Mouse (Mus musculus) layer of hippocampus, postnatal 36 days (tissue): ENCODE data around the gene Wdr86. TPM values are rescaled to one million over a fixed set of nuclear protein-coding genes. Genes with fewer than 3 reads are reported as not detected.
"Not testable (repeated sequence)": the region's sequence is repeated elsewhere in the genome, so short reads cannot be mapped to it uniquely, and the experiment has no call there.

Experiments used
- DNase-seq, 2 experiments: peaks; one replicate each; pipeline ENCODE4 v3.0.0; 2022
- total RNA-seq, 2 experiments: library from RNA; stranded (reverse); gene quantifications; 2 replicates each; pipeline ENCODE4 v1.2.3; 2021

Wdr86 gene
- total RNA-seq = 1 to 10 TPM in 1 of 2 experiments, under 1 TPM in 1; 0.22 to 1.5 TPM

DNA sequence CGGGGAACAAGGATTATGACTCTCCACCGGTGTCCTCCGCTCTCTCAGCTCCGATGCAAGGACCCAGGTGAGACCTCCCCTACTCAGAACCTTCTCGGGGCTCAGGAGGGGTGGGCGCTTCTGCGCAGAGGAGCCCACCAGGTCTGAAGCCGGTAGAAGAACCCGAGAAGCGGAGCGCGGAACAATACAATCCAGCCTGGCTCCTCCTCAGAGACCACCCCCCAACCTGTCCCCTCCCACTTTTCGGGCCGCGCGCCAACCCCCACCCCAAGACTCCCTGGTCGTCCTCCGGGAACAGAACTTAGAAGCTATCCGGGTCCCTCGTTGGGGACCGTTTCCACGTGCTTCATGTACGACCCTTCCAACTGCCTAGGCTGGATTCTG lies at the start of gene Wdr86:
Wdr86 (minus strand) TSS at position 240 of the 384 bp plus-strand sequence.
- DNase-seq = no peak

DNA sequence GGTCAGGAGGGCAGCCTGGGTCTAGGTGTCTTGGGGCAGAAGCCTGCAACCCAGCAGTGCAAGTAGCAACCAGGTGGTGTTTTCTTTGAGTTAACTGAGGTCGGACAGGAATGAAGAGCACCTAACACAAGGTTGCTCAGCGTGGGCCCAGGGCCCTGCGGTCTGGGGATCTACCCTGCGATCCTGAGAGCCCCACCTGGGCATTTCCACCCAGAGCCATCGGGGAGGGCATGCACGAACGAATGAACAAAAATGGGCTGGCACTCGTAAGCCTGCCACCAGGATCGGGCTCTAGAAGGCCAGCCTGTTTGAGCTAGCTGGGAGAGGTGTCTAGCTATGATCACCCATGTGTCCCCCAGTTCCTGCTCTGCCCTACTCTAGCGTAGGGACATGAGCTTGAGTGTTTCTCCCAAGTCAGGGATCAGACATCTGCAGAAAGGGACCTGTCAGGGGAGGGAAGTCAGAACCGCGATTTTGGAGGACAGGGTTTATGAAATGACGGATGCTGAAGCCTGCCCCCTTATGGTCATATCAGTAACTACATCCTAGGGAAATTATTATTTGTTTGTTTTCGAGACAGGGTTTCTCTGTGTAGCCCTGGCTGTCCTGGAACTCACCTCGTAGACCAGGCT lies 49.5 kb upstream of the Wdr86 start:
- no peak for DNase-seq

DNA sequence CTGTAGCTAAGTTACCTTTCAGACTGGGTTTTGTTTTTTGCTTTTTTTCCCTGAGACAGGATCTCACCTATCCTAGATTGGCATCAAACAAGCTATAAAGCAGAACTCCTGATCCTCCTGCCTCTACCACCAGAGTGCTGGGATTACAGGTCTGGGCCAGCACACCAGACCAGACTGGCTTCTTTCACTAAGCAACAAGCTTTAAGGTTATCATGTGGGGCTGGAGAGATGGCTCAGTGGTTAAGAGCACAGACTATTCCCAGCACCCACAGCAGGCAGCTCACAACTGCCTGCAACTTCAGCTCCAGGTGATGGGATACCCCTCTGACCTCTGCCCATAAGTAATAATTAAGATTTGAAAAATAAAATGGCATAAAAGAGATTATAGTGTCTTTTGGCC lies 48.8 kb upstream of the Wdr86 start:
- DNase-seq = no peak

DNA sequence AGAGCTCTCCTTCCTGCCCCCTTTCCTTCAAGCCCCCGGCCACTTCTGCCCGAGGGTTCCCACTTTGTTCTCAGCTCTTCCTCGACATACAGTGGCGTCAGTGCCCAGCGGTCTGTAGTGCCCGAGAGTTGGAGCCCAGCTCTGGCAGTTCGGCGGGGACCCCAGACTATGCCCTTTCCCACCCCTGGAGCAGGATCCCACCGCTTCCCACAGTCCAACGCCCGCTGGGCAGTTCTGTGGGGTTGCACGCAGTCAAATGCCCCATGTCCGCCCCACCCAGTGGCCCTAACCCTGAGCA lies 48.3 kb upstream of the Wdr86 start:
- DNase-seq = no peak

DNA sequence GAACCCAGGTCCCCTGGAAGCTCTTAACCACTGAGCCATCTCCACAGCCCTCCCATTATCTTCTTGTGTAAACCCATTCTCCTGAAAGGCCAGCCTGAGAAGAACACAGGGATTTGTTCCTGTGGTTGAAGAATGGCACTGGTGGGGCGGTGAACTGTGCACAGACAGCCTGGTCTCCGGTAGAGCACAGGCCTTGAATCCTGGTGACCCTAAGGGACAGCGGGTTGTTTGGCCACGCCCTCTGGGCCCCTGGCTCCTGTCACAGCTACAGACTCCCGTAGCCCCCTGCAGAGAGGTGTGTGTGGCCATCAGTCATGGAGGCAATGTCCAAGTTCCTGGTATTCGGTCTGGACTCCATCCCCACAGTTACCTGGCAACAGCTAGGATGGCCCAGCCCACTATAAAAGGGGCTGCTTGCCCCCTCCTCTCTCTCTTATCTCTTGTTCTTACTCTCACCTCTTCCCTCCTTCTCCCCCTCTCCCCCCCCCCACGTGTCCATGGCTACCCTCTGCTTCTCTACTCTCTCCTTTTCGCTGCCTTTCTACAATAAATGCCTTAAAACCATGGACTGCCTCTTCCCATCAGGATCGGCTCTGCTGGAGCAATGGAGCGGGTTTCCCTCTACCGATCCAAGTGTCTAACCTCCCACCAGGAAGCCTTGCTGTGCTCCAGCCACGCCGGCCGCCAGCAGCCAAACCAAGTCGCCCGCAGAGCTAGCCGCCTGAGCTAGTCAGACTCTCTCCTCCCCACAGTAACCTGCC lies 47.7 kb upstream of the Wdr86 start:
- DNase-seq = no peak

DNA sequence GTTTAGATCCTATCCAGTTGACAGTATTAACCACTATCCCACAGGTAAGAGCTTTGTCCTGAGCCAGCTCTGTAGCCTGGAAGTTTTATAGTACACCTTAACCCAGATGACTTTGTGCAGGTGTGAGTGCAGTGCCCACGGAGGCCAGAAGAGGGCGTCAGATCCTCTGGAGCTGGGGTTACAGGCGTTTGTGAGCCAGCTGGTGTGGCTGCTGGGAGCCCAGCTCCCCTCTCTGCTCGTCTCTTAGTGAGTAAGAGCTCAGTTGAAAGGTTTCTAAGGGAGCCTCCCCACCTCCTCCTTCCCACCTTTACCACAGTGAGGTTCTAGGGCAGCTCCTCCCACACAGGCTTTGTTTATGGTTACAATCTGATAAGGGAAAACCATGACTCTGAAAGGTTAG lies 46.2 kb upstream of the Wdr86 start:
- no peak for DNase-seq

DNA sequence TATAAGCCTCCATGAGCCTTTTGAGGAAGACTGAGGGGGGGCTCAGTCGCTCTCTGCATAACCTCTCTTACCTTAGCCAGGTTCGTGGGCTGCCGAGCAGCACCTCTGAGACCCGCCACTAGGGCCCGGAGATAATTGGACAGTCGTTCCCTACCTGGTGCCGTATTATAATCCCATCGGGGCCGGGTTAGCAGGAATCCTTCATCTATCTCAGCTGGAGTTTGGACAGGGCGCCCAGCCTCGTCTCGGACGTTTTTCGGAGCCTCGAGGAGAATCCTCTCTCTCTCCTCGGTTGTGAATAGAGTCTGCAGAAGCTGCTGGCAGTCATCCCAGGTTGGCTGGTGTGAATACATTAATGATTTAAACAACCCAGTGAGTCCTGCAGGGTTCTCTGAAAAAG lies 44.0 kb upstream of the Wdr86 start:
- not testable (repeated sequence) for DNase-seq

DNA sequence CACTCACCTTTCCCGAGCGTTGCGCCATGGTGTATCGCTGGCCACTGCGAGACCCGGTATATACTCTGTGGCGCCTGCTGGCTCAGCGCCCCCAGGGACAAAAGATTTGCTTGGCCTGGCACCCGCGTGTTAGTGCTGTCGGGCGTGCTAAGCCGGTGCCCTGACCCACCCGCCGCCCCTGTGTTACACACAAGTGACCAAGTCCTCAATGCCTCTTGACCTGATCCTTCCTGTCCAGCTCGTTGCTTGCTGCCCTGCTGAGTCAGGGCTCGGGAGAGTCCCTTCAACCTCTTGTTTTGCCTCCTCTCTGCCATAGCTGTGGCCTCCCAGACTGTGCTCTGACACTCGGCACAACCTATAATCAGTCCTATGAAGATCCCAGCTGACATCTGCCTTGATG lies 27.3 kb upstream of the Wdr86 start, which contains the start of gene Crygn:
Crygn (minus strand) TSS at position 193 of the 400 bp plus-strand sequence.
- DNase-seq = no peak

DNA sequence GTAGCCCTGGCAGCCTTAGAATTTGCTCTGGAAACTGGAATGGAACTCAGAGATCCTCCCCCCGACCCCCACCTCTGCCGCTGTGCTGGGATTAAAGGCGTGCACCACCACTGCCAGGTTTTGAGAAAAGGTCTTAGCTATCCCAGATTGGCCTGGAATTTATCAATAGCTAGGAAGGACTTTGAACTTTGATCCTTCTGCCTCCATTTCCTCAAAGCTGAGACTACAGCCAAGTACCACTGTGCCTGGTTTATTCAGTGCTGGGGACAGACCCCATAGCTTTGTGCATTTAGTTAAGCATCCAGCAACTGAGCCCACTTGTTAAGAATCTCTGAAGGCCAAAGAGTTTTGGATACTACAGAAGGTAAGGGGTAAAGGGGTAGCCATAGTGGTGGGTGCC lies 26.4 kb upstream of the Wdr86 start:
- DNase-seq = no peak

DNA sequence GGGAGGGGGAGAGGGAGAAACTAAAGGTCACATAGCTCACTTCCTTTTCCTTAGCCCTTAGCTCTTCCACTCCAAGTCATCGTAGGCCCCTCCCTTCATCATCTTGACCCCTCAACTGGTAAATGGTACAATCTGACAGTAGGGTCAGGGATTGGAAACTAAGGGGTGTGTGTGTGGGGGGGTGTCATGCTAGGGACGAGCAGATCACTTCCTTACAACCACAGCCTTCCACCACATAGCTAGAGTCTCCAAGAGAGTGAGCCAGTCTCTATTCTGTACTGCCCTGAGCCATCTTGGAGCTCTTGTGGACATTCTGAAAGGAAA lies 21.6 kb upstream of the Wdr86 start:
- DNase-seq = no peak

DNA sequence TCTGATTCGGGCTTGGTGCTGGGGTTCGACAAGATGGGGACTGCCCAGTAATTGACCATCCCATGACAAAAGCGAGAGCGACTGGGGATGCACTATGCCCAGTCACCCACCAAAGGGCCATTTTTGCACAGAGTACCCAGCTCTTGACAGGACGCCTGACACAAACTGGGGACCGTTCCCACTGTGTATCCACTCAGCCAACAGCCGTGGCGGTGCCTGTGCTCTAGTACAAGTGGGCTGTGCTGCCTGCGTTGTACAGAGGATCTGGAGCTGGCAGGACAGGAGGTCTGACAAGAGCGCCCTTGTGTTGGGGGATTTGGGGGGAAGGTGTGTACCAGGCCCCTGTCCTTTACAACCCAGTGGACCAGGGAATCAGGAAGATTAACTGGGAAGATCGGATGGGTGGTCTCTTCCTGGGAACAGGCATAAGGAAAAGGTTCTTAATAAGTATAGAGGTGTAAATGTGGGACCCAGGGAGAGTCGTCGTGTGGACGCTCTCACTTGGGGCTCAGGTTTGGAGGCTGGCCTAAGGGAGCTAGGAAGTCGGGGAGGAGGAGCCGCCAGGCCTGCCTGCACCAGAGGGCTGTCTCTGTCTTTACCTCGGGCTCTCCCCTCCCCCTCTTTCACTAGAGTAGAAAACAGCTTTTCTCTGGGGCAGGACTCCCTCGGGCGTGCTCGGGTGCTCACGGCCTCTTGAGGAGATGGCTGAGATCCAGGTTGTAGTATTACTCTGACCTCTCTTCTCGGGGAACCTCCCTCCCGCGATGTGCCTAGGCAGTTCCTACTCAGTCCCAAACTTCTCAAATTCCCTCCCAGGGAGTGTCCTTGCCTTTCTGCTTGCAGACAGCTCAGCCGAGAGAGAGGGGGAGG lies 21.0 kb upstream of the Wdr86 start:
- DNase-seq = peak in 1 of 2 experiments; percentile 29

DNA sequence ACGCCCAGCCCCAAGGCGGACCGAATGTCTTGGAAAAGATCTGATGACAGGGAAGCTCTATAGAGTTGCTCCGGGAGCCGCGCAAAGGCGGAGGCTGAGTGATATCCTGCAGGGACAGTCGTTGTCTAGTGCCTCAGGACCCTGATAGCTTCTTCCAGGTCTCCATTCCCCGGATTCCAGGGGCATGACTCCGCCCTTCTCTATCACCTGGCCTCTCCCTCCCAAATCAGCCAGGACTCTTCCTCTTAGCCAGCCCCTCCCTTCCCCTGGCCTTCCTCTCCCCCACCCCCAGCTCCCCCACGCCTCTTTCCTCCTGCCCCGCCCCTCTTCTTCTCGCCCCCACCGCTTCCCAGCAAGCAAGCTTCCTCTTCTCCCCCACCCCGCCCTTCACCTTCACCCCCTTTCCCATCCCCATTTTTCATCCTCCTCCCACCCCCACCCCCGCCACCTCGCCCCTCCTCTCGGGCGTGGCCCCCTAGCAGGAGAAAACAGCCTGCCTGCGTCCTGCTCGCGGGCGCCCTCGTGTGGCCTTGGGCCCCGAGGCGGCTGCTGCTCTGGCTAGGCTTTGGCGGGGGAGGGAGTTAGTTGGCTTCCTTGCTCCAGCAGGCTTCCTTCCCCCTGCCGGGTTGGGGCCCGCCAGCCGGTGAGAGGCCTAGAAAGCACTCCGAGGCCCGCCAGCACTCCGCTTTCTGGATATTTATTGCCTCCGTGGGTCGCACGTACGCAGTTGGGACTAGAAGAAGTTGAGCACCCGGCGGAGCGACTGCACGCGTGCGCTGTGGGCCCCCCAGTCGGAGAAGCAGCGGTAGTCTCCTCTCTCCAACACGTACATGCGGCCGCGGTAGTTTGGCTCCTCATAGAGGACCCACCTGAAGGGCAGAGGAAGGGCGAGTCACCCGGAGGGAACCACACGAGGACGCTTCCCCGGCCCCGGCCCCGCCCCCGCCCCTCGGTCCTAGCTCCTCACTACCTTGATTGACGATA lies 20.1 kb upstream of the Wdr86 start:
- peak; percentile 85 for DNase-seq

DNA sequence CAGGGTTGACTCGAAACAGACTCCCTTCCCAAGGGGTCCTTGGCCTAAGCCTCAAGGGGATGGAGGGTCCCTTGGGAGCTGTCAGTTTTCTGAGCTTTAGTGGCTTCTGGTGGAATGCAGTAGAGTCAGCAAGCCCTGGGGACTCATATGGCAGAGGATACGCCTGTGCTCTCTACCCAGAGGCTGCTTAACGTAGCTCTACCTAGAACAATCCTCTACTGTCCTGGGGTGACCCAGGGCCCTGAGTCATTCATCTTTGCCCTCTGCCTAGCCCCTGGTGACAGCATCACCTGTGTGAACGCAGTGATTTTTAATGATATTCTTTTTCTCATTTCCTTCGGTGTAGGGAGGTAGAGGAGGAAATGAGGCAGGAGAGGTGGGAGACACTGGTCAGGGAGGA lies 19.2 kb upstream of the Wdr86 start:
- no peak for DNase-seq

DNA sequence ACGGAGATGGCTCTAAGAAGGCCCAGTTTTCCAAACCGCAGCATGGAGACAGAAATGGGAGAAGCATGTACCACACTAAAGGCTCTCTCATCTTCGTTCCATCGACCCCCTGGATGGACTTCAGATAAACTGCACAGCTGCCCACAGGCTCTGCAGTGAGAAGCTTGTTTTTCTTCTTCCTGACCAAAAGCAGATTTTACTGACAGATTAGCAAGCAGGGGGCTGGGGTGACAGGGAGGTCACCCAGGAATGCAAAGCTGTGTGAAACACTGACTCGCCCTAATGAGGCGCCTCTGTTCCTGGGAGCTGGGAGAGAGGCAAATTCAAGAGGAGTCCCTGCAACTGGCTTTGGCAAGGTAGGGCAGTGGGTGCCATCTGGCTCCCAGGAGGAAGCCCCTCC lies 17.0 kb upstream of the Wdr86 start:
- DNase-seq = no peak

DNA sequence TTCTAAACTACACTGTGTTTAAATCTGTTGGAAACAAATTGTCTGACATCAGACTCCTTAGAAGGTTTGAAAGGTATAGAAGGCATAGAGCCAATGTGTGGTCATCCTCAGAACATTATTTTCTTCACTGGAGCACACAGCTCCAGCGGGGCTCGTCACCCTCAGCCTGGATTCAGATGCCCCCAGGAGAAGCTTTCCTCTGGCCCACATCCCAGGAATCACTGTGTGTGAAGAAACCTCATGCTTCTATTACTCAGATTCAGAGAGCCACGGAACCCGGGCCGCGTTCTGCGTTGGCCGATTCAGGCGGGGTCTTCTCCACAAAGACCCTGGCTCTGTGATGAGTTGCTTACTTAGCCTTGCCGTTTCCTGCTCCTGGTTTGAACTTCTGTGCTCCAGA lies 13.4 kb upstream of the Wdr86 start:
- no peak for DNase-seq

DNA sequence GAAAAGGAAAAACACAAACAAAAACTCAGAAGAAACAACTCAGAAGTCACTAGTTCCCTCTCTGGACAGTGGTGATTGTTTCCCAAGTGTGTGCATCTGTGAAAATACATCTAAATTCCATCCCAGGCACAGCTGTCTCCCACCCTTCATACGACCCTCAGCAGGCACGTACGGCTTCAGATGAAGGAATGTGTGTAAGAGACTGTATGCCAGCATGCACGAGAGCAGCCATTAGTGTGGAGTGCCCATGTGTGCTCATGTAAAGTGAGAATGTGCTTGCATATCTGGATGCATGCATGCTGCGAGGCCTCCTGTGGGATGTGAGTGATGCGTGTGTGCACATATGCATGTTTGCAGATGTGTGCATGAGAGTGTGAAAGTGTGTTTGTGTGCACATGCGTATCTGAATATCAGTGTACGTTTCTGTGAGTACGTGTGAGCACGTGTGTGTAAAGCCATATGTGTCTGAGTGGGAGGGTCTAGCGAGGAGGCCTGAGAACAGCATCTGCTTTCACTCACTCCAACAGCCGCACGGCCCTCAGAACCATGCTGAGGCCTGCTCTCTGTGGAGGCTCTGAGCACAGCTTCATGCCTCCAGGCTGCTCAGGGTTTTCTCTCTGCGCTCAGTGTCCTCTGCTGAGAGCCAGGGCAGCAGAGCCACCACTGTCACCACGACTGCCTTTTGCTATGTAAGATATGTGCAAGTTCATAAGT lies 10.8 kb upstream of the Wdr86 start:
- no peak for DNase-seq

DNA sequence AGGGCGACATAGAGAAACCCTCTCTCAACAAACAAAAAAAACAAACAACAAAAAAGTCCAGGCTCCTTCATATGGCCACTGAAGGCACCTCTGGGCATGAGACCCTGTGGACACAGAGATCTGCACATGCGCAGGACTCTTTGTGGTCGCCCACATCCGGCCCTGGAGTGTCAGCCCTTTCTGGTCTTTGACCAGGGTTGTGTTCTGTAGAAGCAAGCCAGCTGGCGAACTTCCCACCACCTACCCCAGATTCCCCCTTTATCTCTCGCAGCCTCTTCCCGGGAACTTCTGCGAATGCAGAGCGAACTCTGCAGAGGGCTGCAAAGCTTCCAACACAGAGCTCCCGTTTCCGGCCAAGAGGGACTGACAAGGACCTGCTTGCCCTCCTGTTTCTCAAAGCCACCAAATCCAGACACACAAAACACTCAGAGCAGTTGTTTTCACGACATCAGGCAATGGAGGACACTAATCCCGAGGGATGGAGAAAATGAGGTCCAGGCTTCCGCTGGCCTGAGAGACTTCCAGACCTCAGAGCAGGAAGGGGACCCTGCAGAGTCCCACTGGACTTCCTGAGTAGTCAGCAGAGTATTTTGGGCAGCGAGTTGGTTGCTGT lies 8.7 kb upstream of the Wdr86 start:
- DNase-seq = peak; percentile 27 to 36

DNA sequence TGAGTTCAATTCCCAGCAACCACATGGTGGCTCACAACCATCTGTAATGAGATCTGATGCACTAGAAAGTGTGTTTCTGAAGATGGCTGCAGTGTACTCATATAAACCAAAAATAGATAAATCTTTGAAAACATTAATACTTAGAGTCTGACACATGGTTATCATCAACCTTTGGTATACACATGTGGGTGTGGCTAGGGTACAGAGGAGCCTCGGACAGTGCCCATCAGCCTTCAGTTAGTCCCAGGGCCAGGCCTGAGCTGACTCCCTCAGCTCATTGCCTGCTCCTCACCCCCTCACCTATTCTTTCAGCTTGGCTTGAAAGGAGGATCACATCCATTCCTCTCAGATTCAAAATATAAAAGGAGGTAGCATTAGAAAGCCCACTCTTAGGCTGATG lies 8.0 kb upstream of the Wdr86 start:
- no peak for DNase-seq

DNA sequence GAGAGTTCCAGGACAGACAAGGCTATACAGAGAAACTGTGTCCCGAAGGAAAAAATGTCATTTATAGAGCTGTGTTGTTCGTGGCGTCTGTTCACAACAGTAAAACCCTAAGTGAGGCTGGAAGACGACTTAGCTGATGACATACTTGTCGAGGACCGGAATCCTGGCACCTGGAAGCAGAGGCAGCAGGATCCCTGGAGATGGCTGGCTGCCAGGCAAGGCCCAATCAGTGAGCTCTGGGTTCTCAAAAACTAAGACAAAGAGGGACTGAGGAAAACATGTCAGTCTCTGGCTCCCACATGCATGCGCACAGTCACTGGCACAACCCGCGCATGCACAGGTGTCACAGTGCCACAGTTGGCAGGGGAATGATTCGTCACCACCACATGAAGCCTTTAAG lies 7.1 kb upstream of the Wdr86 start:
- no peak for DNase-seq

DNA sequence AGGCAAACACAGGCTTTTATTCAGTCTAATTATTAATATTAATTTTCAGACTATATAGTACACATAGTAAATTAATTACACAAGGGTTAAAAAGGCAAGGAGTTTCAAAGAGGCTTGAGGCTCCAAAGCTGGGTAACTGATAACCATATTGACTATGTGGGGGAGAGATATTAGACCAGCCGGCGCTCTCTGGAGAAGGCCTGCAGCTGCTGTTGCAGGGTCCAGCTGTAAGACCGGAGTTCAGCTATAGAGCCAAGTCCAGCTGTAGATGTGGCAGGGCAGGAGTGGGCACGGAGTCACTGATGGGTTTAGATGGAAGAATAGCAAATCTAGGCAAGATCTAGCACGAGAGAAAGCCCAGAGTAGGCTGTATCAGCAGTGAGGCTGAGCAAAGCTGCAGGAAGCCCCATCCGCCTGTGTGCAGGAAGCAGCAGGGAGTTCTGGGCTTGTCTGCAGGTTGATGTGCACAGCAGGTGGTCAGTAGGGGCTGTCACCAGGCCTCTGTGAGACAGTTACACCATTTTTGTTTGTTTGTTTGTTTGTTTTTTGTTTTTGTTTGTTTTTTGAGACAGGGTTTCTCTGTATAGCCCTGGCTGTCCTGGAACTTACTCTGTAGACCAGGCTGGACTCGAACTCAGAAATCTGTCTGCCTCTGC lies 3.4 kb upstream of the Wdr86 start:
- DNase-seq = no peak

DNA sequence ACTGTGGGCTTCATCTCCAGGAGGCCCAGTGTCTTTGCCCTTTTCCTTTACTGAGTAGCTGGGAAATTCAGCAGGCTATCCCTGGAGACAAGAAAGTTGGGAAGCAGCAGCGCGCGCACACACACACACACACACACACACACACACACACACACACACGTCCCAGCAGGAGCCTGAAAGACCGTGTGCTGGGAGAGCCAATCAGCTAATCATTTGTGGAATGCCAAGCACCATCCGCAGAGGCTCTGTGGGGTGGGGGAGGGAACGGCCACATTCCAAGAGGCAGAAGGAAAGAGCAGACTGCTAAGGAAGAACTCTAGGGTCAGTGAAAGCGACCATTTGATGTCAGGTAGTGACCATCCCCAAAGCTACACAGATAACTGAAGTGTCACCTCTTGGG lies 2.6 kb upstream of the Wdr86 start:
- DNase-seq = no peak
